Mouse (Mus musculus) forebrain, embryonic 16.5 days (tissue): ENCODE data around the gene Rbm5. TPM values are rescaled to one million over a fixed set of nuclear protein-coding genes. Genes with fewer than 3 reads are reported as not detected.

Experiments used
- ATAC-seq: fragments of 200-750 bp; cut with Nextera tagmentation; 2 replicates; pipeline ENCODE4 v1.8.0; 2017; ENCODE audit warnings: mild to moderate bottlenecking, moderate library complexity
- H3K27ac ChIP-seq: fragments of 300-500 bp; sonication (generic); 2 replicates; pipeline ENCODE4 v1.5.1; 2014; ENCODE audit warnings: low read length, control low read depth
- H3K27me3 ChIP-seq: fragments of 300-500 bp; sonication (generic); replicated peaks from 2 replicates; pipeline ENCODE4 v1.6.1; 2014; ENCODE audit warnings: low read length; ENCODE audit not compliant: control insufficient read depth, insufficient read depth
- H3K36me3 ChIP-seq: fragments of 300-500 bp; sonication (generic); 2 replicates; pipeline ENCODE4 v1.6.1; 2014; ENCODE audit not compliant: control insufficient read depth, insufficient read depth
- H3K4me1 ChIP-seq: fragments of 300-500 bp; sonication (generic); replicated peaks from 2 replicates; pipeline ENCODE4 v1.6.1; 2014; ENCODE audit warnings: low read length; ENCODE audit not compliant: control insufficient read depth, insufficient read depth
- H3K4me2 ChIP-seq: fragments of 300-500 bp; sonication (generic); 2 replicates; pipeline ENCODE4 v1.6.1; 2014; ENCODE audit warnings: mild to moderate bottlenecking, low read length, control low read depth
- H3K4me3 ChIP-seq: fragments of 300-500 bp; sonication (generic); replicated peaks from 2 replicates; pipeline ENCODE4 v1.5.1; 2014; ENCODE audit warnings: mild to moderate bottlenecking, low read length, control low read depth
- H3K9ac ChIP-seq: fragments of 300-500 bp; sonication (generic); replicated peaks from 2 replicates; pipeline ENCODE4 v1.6.1; 2014; ENCODE audit warnings: low read depth, low read length, control low read depth
- H3K9me3 ChIP-seq: fragments of 300-500 bp; sonication (generic); 2 replicates; pipeline ENCODE4 v1.6.1; 2016; ENCODE audit warnings: low read length; ENCODE audit not compliant: control insufficient read depth
- WGBS: fragments of 180-500 bp; shearing (Covaris S2); extraction: QIAGEN DNeasy Blood & Tissue Kit; methylation state at CpG from one replicate; pipeline ENCODE4 v1.1.7; 2014; 5-methylcytosine and 5-hydroxymethylcytosine counted together
- polyA plus RNA-seq: library from polyadenylated mRNA; unstranded; fragments of >200 nt; fragmentation: Nextera tagmentation; extraction: Ambion mirVana; gene quantifications from 2 replicates; pipeline ENCODE4 v1.2.1, GENCODE M21; 2015

Gene Rbm5
- polyA plus RNA-seq, 1 experiment from 2014 or later = 303 TPM

DNA sequence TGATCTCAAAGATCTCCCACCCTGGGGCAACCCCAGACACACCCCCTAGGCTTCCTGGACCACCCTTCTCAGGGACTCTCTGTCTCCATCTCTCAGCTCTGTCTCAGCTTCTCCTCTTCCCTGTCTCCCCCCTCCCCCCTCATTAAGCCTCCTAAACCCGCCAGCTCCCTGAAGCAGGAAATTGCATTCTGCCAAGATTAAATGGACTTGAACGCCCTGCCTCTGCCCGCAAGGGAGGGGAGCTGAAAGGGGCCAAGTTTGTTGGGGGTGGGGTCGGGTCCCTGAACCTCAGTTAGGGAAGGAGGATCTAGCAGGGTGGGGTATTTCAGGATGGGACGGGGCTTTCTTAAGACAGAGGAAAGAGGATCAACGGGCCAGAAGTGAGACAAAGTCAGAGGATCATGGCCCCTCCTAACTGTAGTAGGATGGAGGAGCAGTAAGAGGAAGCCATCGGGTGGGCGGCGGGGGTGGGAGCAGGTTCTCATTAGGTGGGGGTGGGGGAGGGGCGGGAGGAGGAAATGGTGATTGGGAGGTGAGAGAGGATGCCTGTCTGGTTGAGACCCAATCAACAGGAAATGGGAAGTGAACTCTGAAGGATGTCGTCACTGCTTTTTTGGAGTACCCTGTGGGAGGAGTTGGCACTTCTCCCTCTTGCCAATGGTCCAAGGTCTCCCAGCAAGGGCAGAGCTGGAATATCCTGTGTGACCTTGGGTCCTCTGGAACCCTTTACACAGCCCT is 46.8 kb downstream of the Rbm5 start:
- H3K9me3 ChIP-seq = no peaks in the 10 kb centered on the region
- ATAC-seq = peak; percentile 69
- H3K36me3 ChIP-seq = no peaks in the 10 kb centered on the region
- H3K4me2 ChIP-seq = peak overlapping the region; percentile 25; the same call in 1 of the 2 replicates
- 0 out of 2 replicates have a peak overlapping the region, but pooled peaks have one; percentile 9 for H3K9ac ChIP-seq
- 7% methylated on average over 10 of the region's 11 CpGs for WGBS
- no peaks in the 10 kb centered on the region for H3K27me3 ChIP-seq
- H3K27ac ChIP-seq = no peak overlapping the region
- H3K4me1 ChIP-seq = peaks cover 29% of the 10 kb centered on the region
- no peak overlapping the region for H3K4me3 ChIP-seq

- ATAC-seq = peak; percentile 34; the same call in 1 of the 2 replicates
- Histone ChIP-seq H3K9me3 (no peaks in the 10 kb centered on the region), H3K9ac (no peak overlapping the region; the same call in 1 of the 2 replicates), H3K4me1 (peaks cover 28% of the 10 kb centered on the region), H3K4me3 (no peak overlapping the region), H3K27me3 (no peaks in the 10 kb centered on the region), H3K4me2 (no peak overlapping the region), H3K27ac (no peak overlapping the region), H3K36me3 (no peaks in the 10 kb centered on the region)
- WGBS = 18% methylated on average over 6 of the region's 6 CpGs
Measured at GRCm38 (mm10) chr9:107723292-107723691, 47.5 kb downstream of the Rbm5 start.

DNA sequence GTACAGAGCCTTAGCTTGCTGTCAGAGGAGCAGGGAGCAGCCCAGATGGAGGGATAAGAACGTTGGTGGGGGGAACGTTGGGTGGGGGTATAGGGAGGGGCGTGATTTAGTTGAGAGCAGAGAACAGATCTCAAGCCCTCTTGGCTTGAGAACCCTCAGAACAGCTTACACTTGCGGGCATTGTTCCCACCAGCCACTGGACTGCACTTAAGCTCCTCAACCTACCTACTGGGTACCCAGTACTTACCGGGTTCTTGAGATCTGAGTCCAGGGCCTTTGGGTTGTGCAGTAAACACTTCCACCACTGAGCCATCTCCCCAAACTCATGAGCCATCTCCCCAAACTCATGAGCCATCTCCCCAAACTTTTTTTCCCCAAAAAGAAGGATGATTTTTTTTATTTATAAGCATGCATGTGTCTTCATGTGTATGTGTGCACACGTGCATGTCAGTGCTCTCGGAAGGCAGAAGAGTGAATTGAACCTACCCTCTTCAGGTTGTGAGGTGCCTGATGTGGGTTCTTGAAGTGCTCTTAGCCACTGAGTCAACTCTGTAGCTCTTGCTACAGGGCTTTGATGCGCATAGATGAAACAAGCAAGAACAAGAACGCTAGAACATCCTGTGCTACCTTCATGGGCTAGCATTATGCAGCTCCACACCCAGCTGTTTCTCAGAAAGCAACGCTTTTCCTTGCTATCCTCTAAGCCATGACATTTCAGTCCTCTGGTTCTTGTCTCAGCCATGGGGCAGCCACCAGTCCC is 51.8 kb downstream of the Rbm5 start:
- Histone ChIP-seq H3K4me2 (no peak overlapping the region), H3K9ac (no peak overlapping the region), H3K4me1 (peaks cover 26% of the 10 kb centered on the region), H3K27ac (no peak overlapping the region), H3K9me3 (no peaks in the 10 kb centered on the region), H3K27me3 (no peaks in the 10 kb centered on the region), H3K4me3 (no peak overlapping the region), H3K36me3 (no peaks in the 10 kb centered on the region)
- 86% methylated on average over 10 of the region's 10 CpGs for WGBS
- ATAC-seq = no peak

DNA sequence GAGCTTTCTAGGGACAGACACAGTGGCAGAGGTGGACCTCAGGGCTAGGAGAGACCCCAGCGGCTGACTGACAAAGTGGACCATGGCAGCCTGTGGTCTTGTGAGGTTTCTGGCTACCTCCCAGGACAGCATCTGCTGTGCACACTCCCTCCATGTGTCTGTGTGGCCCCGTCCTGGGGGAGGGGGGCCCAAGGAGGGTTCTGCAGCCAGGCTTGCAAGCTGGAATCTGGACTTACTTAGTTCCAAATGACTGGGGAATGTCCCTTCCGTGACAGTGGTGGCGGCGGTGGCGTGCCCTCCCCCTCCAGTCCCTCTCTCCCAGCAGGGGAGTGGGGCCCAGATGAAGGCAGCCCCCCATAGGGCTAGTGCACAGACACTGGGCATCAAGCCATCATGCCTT is 53.8 kb downstream of the Rbm5 start:
- peaks cover 14% of the 10 kb centered on the region for H3K4me1 ChIP-seq
- no peak overlapping the region for H3K4me3 ChIP-seq
- no peaks in the 10 kb centered on the region for H3K36me3 ChIP-seq
- no peak overlapping the region for H3K4me2 ChIP-seq
- H3K9ac ChIP-seq = no peak overlapping the region
- H3K27me3 ChIP-seq = no peaks in the 10 kb centered on the region
- WGBS = 29% methylated on average over 6 of the region's 6 CpGs
- H3K9me3 ChIP-seq = no peaks in the 10 kb centered on the region
- H3K27ac ChIP-seq = no peak overlapping the region
- ATAC-seq = no peak

GRCm38 (mm10) chr9:107715632-107716031 is 55.2 kb downstream of the Rbm5 start:
- Histone ChIP-seq H3K9me3 (no peaks in the 10 kb centered on the region), H3K4me3 (no peak overlapping the region), H3K36me3 (no peaks in the 10 kb centered on the region), H3K27ac (no peak overlapping the region), H3K9ac (no peak overlapping the region), H3K4me2 (no peak overlapping the region), H3K4me1 (peaks cover 14% of the 10 kb centered on the region), H3K27me3 (peaks cover 3% of the 10 kb centered on the region; the same call in 1 of the 2 replicates)
- no peak for ATAC-seq
- 78% methylated on average over 2 of the region's 2 CpGs for WGBS

- Histone ChIP-seq H3K4me1 (peaks cover 19% of the 10 kb centered on the region), H3K9me3 (no peaks in the 10 kb centered on the region), H3K4me3 (no peak overlapping the region), H3K9ac (no peak overlapping the region; the same call in 1 of the 2 replicates), H3K4me2 (no peak overlapping the region), H3K27me3 (peaks cover 3% of the 10 kb centered on the region; the same call in 1 of the 2 replicates), H3K36me3 (no peaks in the 10 kb centered on the region), H3K27ac (no peak overlapping the region)
- whole genome bisulfite sequencing = 23% methylated on average over 11 of the region's 12 CpGs
- ATAC-seq = no peak
Measured at GRCm38 (mm10) chr9:107714221-107714952, 56.4 kb downstream of the Rbm5 start.

GRCm38 (mm10) chr9:107709697-107710483 is 60.9 kb downstream of the Rbm5 start, which contains the start of gene Sema3f:
TSS of gene Sema3f (minus strand) at chr9:107710475.
- ATAC-seq = peak; percentile 76
- peak within 1 kb of the TSS; percentile 77 for H3K4me3 ChIP-seq
- H3K9me3 ChIP-seq = no peaks in the 10 kb centered on the region
- peaks cover 3% of the 10 kb centered on the region; the same call in 1 of the 2 replicates for H3K27me3 ChIP-seq
- H3K27ac ChIP-seq = peak within 1 kb of the TSS; percentile 84
- peaks cover 46% of the 10 kb centered on the region for H3K4me1 ChIP-seq
- WGBS = 1% methylated on average over 76 of the region's 86 CpGs
- peak within 1 kb of the TSS; percentile 90 for H3K4me2 ChIP-seq
- peak within 1 kb of the TSS; percentile 86 for H3K9ac ChIP-seq
- no peaks in the 10 kb centered on the region for H3K36me3 ChIP-seq

DNA sequence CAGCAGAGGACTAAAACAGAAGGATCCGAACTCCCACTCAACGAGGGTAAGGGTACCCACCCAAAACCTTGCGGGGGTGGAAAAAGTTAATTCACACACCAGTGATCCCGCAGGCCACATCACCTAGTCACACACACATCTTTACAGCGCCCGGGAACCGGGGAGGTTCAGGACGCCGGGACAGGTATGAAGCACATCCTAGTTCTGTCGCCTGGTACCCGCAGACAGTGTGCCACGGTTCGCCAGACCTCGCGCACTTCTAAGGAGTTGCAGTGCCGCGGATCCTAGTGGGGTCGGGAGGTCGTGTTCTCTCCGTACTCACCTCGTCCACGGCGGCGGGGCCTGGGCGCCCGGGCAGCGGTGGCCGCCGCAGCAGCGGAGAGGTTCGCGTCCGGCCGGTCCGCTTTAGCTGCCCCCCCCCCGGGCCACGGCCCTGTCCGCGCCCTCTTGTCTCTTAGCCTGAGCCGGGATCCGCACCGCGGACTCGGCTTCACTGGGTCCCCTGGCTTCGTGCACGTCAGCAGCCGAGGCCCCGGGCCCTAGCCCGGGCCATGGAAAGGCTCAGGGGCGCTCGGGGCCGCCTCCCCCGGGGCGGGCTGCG is 61.6 kb downstream of the Rbm5 start:
- under 1% methylated on average over 49 of the region's 55 CpGs for WGBS
- Histone ChIP-seq H3K36me3 (no peaks in the 10 kb centered on the region), H3K4me3 (peak overlapping the region; percentile 77), H3K9me3 (no peaks in the 10 kb centered on the region), H3K4me1 (peaks cover 40% of the 10 kb centered on the region), H3K9ac (peak overlapping the region; percentile 86), H3K27me3 (peaks cover 3% of the 10 kb centered on the region; the same call in 1 of the 2 replicates), H3K4me2 (peak overlapping the region; percentile 90), H3K27ac (peak overlapping the region; percentile 84)
- ATAC-seq = no peak
